Mouse (Mus musculus) ES-E14 (cell line): ENCODE results near the gene Podn.

Experiments used
- CHD2 ChIP-seq: IDR thresholded peaks from 2 replicates; pipeline ENCODE4 v1.6.1; 2014; ENCODE audit warnings: mild to moderate bottlenecking, low read depth, low read length, inconsistent platforms
- ZC3H11A ChIP-seq: IDR thresholded peaks from 2 replicates; pipeline ENCODE4 v1.6.1; 2012; ENCODE audit warnings: low read depth, mild to moderate bottlenecking, inconsistent platforms, low read length, borderline replicate concordance
- ZNF384 ChIP-seq: IDR thresholded peaks from 2 replicates; pipeline ENCODE4 v1.6.1; 2012; ENCODE audit warnings: low read depth, low read length, inconsistent platforms

DNA sequence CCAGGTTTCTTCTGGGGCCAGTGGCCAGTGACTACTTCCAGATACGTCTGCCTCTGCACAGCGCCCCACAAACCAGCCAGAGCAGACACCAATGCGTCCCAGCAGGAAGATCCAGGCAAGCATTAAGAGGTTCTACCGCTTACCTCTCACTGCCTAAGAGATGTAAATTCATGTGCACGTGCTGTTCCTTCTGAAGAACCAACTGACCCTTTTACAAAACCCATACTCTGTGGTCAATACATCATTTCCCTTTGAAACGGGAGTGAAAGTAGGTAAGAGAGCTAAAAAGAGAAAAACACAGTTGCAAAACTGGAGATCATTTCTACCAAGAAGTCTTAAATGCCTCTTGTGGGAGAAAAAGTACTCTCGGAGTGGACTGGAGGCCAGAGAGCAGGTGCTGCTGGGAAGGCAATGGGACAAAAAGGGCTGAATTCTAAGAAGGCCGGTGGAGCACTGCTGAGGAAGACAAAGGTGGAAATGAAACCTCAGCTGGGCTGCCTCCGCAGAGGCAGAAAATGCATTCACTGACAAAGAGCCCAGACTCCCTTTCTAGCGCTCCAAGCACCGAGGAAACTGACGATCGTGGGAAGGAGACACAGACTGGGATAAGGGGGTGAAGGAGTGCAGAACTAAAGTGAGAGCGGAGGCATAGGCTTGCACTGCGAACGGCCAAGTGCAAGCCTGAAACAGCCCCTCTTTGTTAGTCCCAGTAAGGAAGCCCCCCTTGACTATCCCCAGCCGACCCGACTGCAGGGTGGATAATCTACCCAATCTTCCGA, 36.5 kb downstream of the Podn start:
- TF ChIP-seq CHD2, result no peak
- TF ChIP-seq ZNF384, result no peak
- TF ChIP-seq ZC3H11A, result no peak
